Mouse (Mus musculus): ENCODE measurements around the gene Zbtb11.

GRCm38 (mm10) chr16:55938761-55939160 is 34.9 kb upstream of the Zbtb11 start:
- no peak for TF ChIP-seq CTCF (IDR thresholded peaks at IDR 0.05; ENCODE audit: insufficient read depth, low read depth, low read length)
- no peak for TF ChIP-seq POLR2A (IDR thresholded peaks at IDR 0.05; ENCODE audit: insufficient read depth, low read depth, low read length)

Measured in olfactory bulb, adult 2 months (tissue).